Mouse (Mus musculus) G1E (cell line): ENCODE measurements around the gene Mctp1. TPM values are rescaled to one million over a fixed set of nuclear protein-coding genes. Genes with fewer than 3 reads are reported as not detected.

ENCODE experiments used
- ATAC-seq: 2 replicates; pipeline ENCODE4 v1.8.0; 2016; ENCODE audit warnings: mild to moderate bottlenecking; ENCODE audit not compliant: insufficient number of reproducible peaks, poor library complexity, low FRiP score, severe bottlenecking; ENCODE audit errors: extremely low read depth
- DNase-seq: peaks from one replicate; pipeline ENCODE4 v3.0.0; 2012; ENCODE audit warnings: low spot score
- H3K27me3 ChIP-seq: 2 replicates; pipeline ENCODE4 v1.6.1; 2012; ENCODE audit warnings: mild to moderate bottlenecking, low read length, inconsistent platforms; ENCODE audit not compliant: insufficient read depth
- H3K36me3 ChIP-seq: replicated peaks from 2 replicates; pipeline ENCODE3; 2012; ENCODE audit warnings: mild to moderate bottlenecking, inconsistent platforms
- H3K4me1 ChIP-seq: 2 replicates; pipeline ENCODE4 v1.6.1; 2012; ENCODE audit warnings: low read depth, low read length, inconsistent platforms, mixed read lengths; ENCODE audit not compliant: insufficient read depth
- H3K4me3 ChIP-seq: 2 replicates; pipeline ENCODE4 v1.5.1; 2012; ENCODE audit warnings: low read depth, mild to moderate bottlenecking, inconsistent platforms, low read length, moderate library complexity, mixed read lengths
- H3K9me3 ChIP-seq: replicated peaks from 2 replicates; pipeline ENCODE4 v1.6.1; 2012; ENCODE audit warnings: inconsistent platforms
- CTCF ChIP-seq: IDR thresholded peaks from 2 replicates; pipeline ENCODE4 v1.5.1; 2012; ENCODE audit warnings: low read depth, low read length, inconsistent platforms, mixed read lengths
- GATA1 ChIP-seq: IDR thresholded peaks from 2 replicates; pipeline ENCODE4 v1.6.1; 2012; ENCODE audit warnings: borderline replicate concordance, low read length, inconsistent platforms, mixed read lengths
- GATA2 ChIP-seq: IDR thresholded peaks from 2 replicates; pipeline ENCODE4 v1.6.1; 2012; ENCODE audit warnings: low read depth, low read length, inconsistent platforms, borderline replicate concordance
- POLR2AphosphoS5 ChIP-seq: IDR thresholded peaks from 2 replicates; pipeline ENCODE4 v1.6.1; 2012; ENCODE audit warnings: low read depth, low read length, inconsistent platforms; ENCODE audit not compliant: insufficient replicate concordance
- TAL1 ChIP-seq: conservative IDR thresholded peaks from 2 replicates; pipeline ENCODE4 v1.6.1; 2012; ENCODE audit warnings: low read depth, low read length, inconsistent platforms, mixed read lengths
- polyA plus RNA-seq: library from polyadenylated mRNA; stranded (reverse); fragments of >175 nt; gene quantifications from 2 replicates; pipeline ENCODE4 v1.2.3, GENCODE M21; 2012
- total RNA-seq, 2 experiments: library from RNA; stranded (forward) in 1 of 2; stranded (reverse) in 1 of 2; fragments of 200-1000 nt in 1 of 2; fragments of >200 nt in 1 of 2; fragmentation: Nextera tagmentation in 1 of 2; gene quantifications; 2 replicates each; pipeline ENCODE4 v1.2.3; 2014 to 2017

Gene Mctp1
- total and polyA plus RNA-seq, 3 experiments, result 1.4 to 16.7 (median 15.6) TPM

DNA sequence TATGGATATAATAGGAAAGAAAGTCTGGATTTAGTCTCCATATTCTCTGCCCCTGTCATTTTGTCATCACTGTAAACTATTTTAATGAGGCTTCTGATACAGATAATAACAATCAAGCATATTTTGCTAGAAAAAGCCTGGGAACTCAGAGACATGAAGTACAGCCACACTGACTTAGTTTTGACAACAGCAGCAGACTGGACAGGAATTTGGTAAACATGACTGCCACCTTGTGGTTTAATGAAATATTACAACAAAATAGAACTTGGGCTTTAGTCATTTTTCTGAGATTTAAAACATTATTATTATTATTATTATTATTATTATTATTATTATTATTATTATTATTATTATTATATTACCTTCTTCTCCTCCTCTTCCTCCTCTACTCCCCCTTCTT lies 297.0 kb downstream of the Mctp1 start:
- Histone ChIP-seq H3K4me3 (no peak overlapping the region), H3K4me1 (no peaks in the 10 kb centered on the region), H3K9me3 (no peaks in the 10 kb centered on the region), H3K36me3 (no peaks in the 10 kb centered on the region), H3K27me3 (no peaks in the 10 kb centered on the region)
- DNase-seq (peak; percentile 3), ATAC-seq (no peak)
- no peak for TF ChIP-seq GATA2
- no peak for TF ChIP-seq GATA1
- TF ChIP-seq TAL1, result no peak
- no peak for TF ChIP-seq POLR2AphosphoS5
- TF ChIP-seq CTCF, result no peak

DNA sequence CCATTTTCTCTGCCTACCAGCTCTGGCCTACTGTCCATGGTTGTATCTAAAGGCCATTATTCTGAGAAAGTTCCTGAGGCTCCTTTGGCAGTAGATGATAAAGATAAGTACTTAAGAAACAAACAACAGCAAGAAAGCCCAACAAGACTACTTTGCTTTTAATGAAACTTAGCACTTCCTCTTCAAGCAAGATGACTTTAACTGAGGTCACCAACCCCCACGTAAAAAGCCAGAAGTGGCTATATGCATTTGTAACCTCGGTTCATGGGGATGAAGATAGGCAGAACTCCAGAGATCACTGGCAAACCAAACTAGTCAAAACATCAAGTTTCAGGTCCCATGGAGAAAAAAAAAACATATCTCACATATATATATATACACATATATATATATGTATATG lies 305.0 kb downstream of the Mctp1 start:
- Histone ChIP-seq H3K9me3 (no peaks in the 10 kb centered on the region), H3K4me1 (no peaks in the 10 kb centered on the region), H3K36me3 (no peaks in the 10 kb centered on the region), H3K27me3 (no peaks in the 10 kb centered on the region), H3K4me3 (no peak overlapping the region)
- DNase-seq (no peak), ATAC-seq (no peak)
- TF ChIP-seq CTCF, result no peak

DNA sequence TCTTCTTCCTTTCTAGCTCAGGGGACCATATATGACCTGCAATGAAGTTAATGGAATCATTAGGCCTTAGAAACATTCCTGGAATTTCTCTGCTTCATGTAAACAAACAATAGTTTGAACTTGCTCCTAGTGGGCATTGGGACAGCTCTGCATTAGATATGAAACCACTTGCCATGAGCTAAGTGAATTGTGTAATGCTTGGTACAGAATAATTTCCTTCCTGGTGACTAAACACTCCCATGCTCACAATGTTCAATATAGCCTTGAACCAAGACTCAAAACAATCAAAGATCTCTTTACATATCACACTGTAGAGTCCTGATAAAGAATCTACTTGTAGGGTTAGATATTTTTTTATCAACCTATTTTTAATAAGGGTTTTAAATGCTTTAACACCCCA lies 305.8 kb downstream of the Mctp1 start:
- Histone ChIP-seq H3K36me3 (no peaks in the 10 kb centered on the region), H3K4me1 (no peaks in the 10 kb centered on the region), H3K27me3 (no peaks in the 10 kb centered on the region), H3K4me3 (no peak overlapping the region), H3K9me3 (no peaks in the 10 kb centered on the region)
- TF ChIP-seq TAL1, result no peak
- TF ChIP-seq GATA1, result no peak
- TF ChIP-seq POLR2AphosphoS5, result no peak
- TF ChIP-seq GATA2, result no peak
- no peak for TF ChIP-seq CTCF
- no peak for ATAC-seq
- no peak for DNase-seq

DNA sequence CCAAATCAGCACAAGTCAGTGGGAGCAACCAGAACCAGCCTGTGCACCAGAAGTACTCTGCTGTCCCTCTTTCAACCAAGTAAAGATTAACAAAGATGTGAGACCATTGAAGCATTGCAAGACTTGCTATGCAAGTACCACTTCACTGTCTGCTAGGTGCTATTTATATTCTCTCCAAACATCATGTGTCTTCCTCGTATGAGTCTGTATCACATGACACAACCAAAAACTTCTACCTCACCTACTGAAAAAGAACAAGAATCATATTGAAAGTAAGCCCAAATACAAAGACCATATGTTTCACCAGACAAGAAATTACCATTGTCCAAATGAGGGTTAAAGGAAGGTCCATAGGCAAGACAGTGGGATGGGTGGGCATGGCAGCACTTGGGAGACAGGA lies 306.4 kb downstream of the Mctp1 start:
- TF ChIP-seq POLR2AphosphoS5 (no peak), GATA2 (no peak), TAL1 (no peak), GATA1 (no peak), CTCF (no peak)
- no peak overlapping the region for H3K4me3 ChIP-seq
- H3K36me3 ChIP-seq, result no peaks in the 10 kb centered on the region
- no peak for ATAC-seq
- DNase-seq, result no peak
- no peaks in the 10 kb centered on the region for H3K27me3 ChIP-seq
- no peaks in the 10 kb centered on the region for H3K9me3 ChIP-seq
- H3K4me1 ChIP-seq, result no peaks in the 10 kb centered on the region

DNA sequence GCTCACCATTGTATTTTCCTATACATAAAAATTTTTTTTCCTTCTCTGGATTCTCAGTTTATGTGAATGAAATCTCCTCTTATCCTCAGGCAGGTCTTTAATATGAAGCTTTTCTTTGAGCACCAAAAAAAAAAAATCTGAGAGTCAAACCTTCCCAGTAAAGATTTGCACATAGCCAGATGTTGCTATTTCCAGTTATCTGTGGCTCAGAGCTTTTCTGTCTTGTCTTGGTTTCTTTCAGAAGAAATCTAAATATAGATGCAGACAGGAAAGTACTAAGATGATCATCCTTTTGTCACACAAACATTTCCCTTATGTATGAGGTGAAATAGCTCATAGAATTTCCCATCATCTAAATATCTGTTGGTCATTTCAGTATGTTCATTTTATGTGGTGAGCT lies 349.7 kb downstream of the Mctp1 start:
- Histone ChIP-seq H3K4me3 (no peak overlapping the region), H3K27me3 (no peaks in the 10 kb centered on the region), H3K4me1 (no peaks in the 10 kb centered on the region), H3K9me3 (no peaks in the 10 kb centered on the region), H3K36me3 (no peaks in the 10 kb centered on the region)
- TF ChIP-seq GATA2, result no peak
- no peak for TF ChIP-seq TAL1
- no peak for TF ChIP-seq CTCF
- TF ChIP-seq POLR2AphosphoS5, result no peak
- TF ChIP-seq GATA1, result no peak
- ATAC-seq (no peak), DNase-seq (no peak)

DNA sequence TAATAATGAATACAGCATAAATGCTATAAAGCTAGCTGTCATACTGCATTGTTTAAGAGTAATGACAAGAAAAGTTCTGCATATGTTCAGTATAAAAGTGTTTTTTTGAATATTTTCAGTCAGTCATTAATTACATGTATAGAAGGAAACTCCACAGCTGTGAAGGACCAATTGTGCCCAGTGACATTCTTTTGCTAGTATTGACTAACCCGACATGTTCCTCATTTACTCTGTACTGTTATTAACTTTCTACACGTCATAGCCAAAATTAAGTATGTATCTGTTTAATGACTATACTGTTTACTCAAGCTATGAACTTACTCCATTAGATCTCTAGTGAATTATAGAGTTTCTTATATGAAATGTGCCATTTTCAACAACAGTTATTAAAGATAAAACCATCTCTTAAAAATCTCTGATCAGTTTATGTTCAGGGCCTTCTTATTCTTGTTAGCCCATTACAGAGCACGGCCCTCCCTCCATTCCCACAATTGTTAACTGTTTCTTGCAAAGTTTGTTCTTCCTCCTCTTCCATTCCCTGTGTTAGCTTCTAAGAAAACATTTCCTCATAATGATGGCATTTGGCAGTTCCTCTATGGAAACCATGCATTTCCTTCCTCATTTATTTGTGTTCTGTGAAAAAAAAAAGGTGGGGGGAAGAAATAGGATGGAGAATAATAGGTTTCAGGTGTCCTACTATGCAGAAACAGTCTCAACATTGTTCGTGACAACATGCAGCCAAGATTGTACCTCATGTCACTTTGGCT lies 366.5 kb downstream of the Mctp1 start:
- no peak for ATAC-seq
- TF ChIP-seq TAL1 (no peak), GATA2 (no peak), GATA1 (no peak), CTCF (no peak), POLR2AphosphoS5 (no peak)

More for the DNA sequence above, 366.5 kb downstream of the Mctp1 start:
- no peaks in the 10 kb centered on the region; the same call in 1 of the 2 replicates for H3K27me3 ChIP-seq
- H3K4me1 ChIP-seq, result no peaks in the 10 kb centered on the region
- no peaks in the 10 kb centered on the region for H3K36me3 ChIP-seq
- H3K9me3 ChIP-seq, result no peaks in the 10 kb centered on the region
- DNase-seq, result no peak
- no peak overlapping the region for H3K4me3 ChIP-seq
